Mouse (Mus musculus): Measurements from ENCODE around the gene Batf.

Batf gene

GRCm38 (mm10) chr12:85757074-85757473 lies 70.6 kb downstream of the Batf start:
- no peak overlapping the region for H3K4me3 ChIP-seq (replicated peaks; ENCODE audit: low read length)
- H3K9me3 ChIP-seq (ENCODE audit: low read length) = no peaks in the 10 kb centered on the region
- H3K4me1 ChIP-seq (replicated peaks; ENCODE audit: low read depth, low read length) = peaks cover 35% of the 10 kb centered on the region
- no peaks in the 10 kb centered on the region for H3K36me3 ChIP-seq (ENCODE audit: insufficient read depth, low read length)
- H3K27me3 ChIP-seq (ENCODE audit: insufficient read depth, low read length) = 0 out of 2 replicates have a peak, but pooled peaks cover 5% of the 10 kb centered on the region
- TF ChIP-seq CTCF (conservative IDR thresholded peaks at IDR 0.05; ENCODE audit: low read length) (no peak), NANOG (IDR thresholded peaks at IDR 0.05; ENCODE audit: borderline replicate concordance, low read length) (no peak), POU5F1 (IDR thresholded peaks at IDR 0.05; ENCODE audit: borderline replicate concordance, low read length) (no peak)

All from E14TG2a.4 (cell line).